Mouse (Mus musculus) lung, adult 2 months (tissue): Measurements from ENCODE around the gene Hk3. TPM values are rescaled to one million over a fixed set of nuclear protein-coding genes. Genes with fewer than 3 reads are reported as not detected.

ENCODE experiments used
- DNase-seq: peaks from one replicate; pipeline ENCODE4 v3.0.0; 2022
- H3K4me1 ChIP-seq: fragments of 200-500 bp; 2 replicates; pipeline ENCODE4 v1.6.1; 2011; ENCODE audit warnings: low read length; ENCODE audit not compliant: control insufficient read depth, insufficient read depth
- H3K4me3 ChIP-seq: fragments of 200-500 bp; replicated peaks from 2 replicates; pipeline ENCODE3; 2011; ENCODE audit warnings: low read depth, mild to moderate bottlenecking, control low read depth, low read length; ENCODE audit errors: extremely low read depth
- CTCF ChIP-seq: fragments of 200-500 bp; IDR thresholded peaks from 2 replicates; pipeline ENCODE4 v1.5.1; 2011; ENCODE audit warnings: mild to moderate bottlenecking, low read length, control low read depth; ENCODE audit not compliant: insufficient read depth
- POLR2A ChIP-seq: fragments of 200-500 bp; IDR thresholded peaks from 2 replicates; pipeline ENCODE4 v1.6.1; 2011; ENCODE audit warnings: low read depth, mild to moderate bottlenecking, control low read depth, low read length, borderline replicate concordance; ENCODE audit errors: extremely low read depth
- WGBS: fragments of 180-500 bp; shearing (Covaris S2); methylation state at CpG from one replicate; pipeline ENCODE4 v1.1.7; 2018; 5-methylcytosine and 5-hydroxymethylcytosine counted together
- polyA plus RNA-seq: library from polyadenylated mRNA; depleted of rRNA; stranded (reverse); fragments of >200 nt; gene quantifications from 2 replicates; pipeline ENCODE4 v1.2.3, GENCODE M21; 2012

Hk3 gene
- polyA plus RNA-seq, 1 experiment = 5.2 TPM

DNA sequence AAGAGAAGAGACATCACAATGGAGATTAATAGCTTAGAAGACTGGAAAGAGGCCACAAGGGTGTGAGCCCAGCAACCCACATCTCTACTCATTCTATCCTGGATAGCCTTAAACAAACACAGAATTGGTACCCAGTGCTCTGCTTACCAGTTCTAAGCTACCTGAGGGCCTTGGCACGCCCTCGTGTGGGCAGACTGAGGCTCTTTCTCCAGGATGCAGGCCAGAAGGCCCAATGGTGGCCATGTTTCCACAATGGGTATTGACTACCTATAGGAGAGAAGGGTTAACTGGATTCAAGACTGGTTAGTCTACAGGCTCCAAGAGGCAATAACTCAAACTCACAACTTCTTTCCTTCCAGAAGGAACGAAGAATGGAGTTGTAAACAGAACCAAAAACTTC lies 2.0 kb downstream of the Hk3 start:
- WGBS = 59% methylated on average over 3 of the region's 3 CpGs
- no peak for TF ChIP-seq POLR2A
- no peak for TF ChIP-seq CTCF
- DNase-seq = no peak
- Histone ChIP-seq H3K4me1 (0 out of 2 replicates have a peak, but pooled peaks cover 3% of the 10 kb centered on the region), H3K4me3 (no peak overlapping the region)

DNA sequence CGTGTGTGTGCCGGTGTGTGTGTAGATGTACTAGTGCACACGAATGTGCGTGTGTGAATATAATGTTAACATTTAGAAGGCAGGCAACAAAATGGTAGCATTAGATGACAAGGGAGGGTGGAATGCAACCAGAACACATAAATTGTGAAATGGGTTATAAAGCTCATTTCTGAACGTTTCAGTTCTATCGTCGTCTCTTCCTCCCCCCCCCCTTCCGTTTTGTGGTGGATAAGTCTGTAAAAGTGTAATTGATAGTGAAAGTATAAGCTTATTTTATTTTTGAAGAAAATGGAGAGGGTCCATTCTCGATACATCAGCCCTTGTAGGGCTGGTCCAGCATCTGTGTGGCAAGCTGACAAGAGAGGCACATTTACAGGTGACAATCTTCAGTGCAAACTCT lies 2.5 kb downstream of the Hk3 start:
- no peak for TF ChIP-seq POLR2A
- TF ChIP-seq CTCF = no peak
- no peak overlapping the region for H3K4me3 ChIP-seq
- DNase-seq = no peak
- 73% methylated on average over 9 of the region's 9 CpGs for WGBS
- H3K4me1 ChIP-seq = 0 out of 2 replicates have a peak, but pooled peaks cover 3% of the 10 kb centered on the region

DNA sequence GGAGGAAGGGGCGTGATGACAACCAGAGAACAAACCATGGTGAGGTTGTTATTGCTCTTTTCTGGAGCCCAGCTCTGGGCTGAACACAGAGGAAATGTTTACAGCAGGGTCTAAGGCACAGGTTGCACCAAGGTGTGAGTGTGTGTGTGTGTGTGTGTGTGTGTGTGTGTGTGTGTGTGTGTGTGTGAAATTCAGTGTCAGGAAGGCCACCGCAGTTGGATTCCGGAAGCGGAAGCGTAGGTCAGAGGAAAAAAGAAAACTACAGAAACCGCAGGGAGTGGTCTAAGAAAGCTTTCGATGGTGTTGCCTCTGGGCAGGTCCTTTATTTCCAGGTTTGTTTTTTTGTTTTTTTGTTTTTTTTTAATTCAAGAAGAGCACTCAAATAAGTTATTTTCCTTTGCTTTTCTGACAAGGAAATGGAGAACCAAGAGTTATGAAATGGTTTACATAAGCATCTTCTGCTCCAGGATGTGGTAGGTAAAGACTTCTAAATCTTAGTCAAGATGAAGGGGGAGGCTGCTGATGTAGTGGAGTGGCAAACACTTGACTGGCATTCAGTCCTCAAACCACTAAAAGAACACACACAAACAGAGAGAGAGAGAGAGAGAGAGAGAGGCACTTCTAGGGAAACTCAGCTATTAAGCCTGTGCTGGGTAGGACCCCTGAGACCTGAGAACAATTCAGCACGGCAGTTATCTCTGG lies 3.1 kb downstream of the Hk3 start:
- no peak overlapping the region for H3K4me3 ChIP-seq
- no peak for TF ChIP-seq POLR2A
- TF ChIP-seq CTCF = no peak
- WGBS = 63% methylated on average over 8 of the region's 8 CpGs
- 0 out of 2 replicates have a peak, but pooled peaks cover under 1% of the 10 kb centered on the region for H3K4me1 ChIP-seq
- DNase-seq = no peak

DNA sequence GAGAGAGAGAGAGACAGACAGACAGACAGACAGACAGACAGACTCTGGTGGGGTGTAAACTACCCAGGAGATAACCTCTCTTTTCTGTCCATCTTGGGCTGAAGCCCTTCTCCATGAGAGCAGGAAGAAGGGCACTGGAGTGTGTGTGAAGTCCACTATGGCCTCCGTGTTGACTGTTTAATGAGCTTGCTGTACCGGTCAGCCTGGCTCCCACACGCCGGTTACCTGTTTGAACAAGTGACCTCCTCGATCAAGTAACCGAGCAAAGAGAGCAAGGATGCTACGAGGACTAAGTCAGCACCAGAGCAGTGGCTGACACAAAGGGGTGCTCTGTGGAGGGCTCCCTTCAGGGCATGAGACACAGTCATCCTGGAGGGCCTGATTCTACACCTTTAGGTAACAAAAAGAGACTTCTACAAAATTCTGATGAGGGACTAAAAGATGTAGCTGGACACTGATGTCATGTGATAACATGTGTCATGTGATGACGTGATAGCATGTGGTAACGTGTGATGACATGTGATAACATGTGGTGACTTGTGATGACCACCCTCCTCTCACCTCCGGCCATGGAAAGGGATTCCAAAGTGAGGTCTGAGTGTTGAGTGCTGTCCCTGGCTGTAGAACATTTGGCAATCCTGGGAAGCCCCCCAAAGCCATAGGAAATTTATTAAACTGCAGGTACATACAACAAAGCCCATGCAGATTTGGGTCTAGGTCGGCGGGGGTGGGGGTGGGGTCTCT lies 3.9 kb downstream of the Hk3 start:
- H3K4me1 ChIP-seq = no peaks in the 10 kb centered on the region
- TF ChIP-seq CTCF (no peak), POLR2A (no peak)
- H3K4me3 ChIP-seq = no peak overlapping the region
- DNase-seq = no peak
- WGBS = 63% methylated on average over 12 of the region's 12 CpGs

DNA sequence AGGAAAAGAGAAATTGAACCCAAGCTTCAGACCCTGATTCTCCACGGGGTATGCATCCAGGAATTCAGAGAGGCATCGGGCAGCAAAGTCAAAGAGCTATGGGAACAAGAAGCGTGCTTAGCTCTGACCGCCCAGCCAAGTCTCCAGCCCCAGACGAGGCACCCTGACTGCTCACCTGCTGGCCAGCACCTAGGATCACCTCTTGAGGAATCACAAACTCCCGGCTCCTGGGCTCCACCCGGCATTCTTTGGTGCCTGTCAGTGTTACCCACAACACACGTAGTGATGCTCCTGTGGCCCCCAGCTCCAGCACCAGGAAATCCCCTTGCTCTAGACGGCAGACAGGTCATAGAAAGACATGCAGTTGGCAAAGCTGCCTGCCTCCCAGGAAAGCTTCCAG lies 6.7 kb downstream of the Hk3 start:
- Histone ChIP-seq H3K4me3 (no peak overlapping the region), H3K4me1 (no peaks in the 10 kb centered on the region)
- 73% methylated on average over 9 of the region's 9 CpGs for WGBS
- no peak for DNase-seq
- TF ChIP-seq POLR2A (no peak), CTCF (no peak)

- no peak overlapping the region for H3K4me3 ChIP-seq
- WGBS = 40% methylated on average over 9 of the region's 9 CpGs
- H3K4me1 ChIP-seq = no peaks in the 10 kb centered on the region
- peak; percentile 12; the same call in 1 of the 2 replicates for TF ChIP-seq CTCF
- TF ChIP-seq POLR2A = no peak
- no peak for DNase-seq
Measured at GRCm38 (mm10) chr13:55013702-55014344, 7.4 kb downstream of the Hk3 start.

GRCm38 (mm10) chr13:55011981-55012478 lies 9.2 kb downstream of the Hk3 start:
- Histone ChIP-seq H3K4me1 (no peaks in the 10 kb centered on the region), H3K4me3 (no peak overlapping the region)
- WGBS = 13% methylated on average over 14 of the region's 14 CpGs
- no peak for TF ChIP-seq POLR2A
- TF ChIP-seq CTCF = 0 out of 2 replicates have a peak, but pooled peaks have one; percentile 9
- no peak for DNase-seq

DNA sequence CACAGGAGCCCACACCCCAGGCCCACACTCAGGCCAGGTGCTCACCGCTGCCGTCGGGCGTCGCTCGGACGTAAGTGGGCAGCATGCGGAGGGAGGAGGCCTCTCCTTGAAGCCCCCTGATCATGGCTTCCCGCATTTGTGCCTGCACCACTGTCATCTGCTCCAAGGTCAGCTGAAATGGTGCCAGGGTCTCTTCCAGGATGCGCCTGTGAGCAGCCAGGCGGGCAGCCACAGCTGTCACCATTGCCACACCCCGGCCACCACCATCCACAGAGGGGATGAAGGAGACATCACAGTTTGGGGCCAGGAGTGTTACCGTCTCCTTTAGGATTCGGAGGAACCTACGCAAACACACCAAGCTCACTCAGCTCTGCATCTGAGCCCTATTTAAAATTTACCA lies 10.1 kb downstream of the Hk3 start:
- TF ChIP-seq CTCF = no peak
- no peak for TF ChIP-seq POLR2A
- Histone ChIP-seq H3K4me1 (no peaks in the 10 kb centered on the region), H3K4me3 (no peak overlapping the region)
- 84% methylated on average over 15 of the region's 15 CpGs for WGBS
- DNase-seq = no peak

DNA sequence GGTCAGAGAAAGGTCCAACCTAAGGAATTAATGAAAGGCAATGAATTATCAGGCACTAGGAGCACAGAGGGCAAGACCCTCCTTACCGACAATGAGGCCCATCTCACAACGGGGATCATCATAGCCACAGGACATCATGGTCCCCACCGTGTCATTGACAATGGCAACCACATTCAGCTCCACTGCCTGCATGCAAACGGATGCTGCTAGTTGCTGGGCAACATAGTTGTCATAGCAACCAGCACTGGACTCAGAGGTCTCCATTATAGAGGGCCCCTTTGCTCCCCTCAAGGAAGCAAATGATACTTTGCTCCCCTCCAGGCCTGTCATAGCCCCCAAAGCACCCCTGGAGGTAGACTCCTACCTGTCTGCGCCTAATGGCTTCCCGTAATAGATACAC lies 12.6 kb downstream of the Hk3 start:
- 77% methylated on average over 6 of the region's 6 CpGs for WGBS
- no peak for TF ChIP-seq POLR2A
- no peak for TF ChIP-seq CTCF

GRCm38 (mm10) chr13:55006415-55006742 lies 14.8 kb downstream of the Hk3 start:
- 56% methylated on average over 7 of the region's 7 CpGs for WGBS
- no peaks in the 10 kb centered on the region for H3K4me1 ChIP-seq
- TF ChIP-seq POLR2A = no peak
- no peak for TF ChIP-seq CTCF
- no peak overlapping the region for H3K4me3 ChIP-seq
- DNase-seq = no peak

More for the DNA sequence above, 12.6 kb downstream of the Hk3 start:
- DNase-seq = no peak
- Histone ChIP-seq H3K4me1 (no peaks in the 10 kb centered on the region), H3K4me3 (no peak overlapping the region)
